Mouse (Mus musculus) embryonic fibroblast, embryonic 13.5 days (primary cell): ENCODE measurements at regions not wholly inside any gene's neighbourhood (a gene's known extent, or its start where the extent isn't known, plus 50 kb on each side); places are given as distances from the start of the nearest gene placed in this dataset.

Experiments used
- H3K27ac ChIP-seq: 2 replicates; pipeline ENCODE4 v1.5.1; 2012; ENCODE audit warnings: low read length, control low read depth, inconsistent platforms; ENCODE audit not compliant: insufficient read depth
- H3K4me1 ChIP-seq: 2 replicates; pipeline ENCODE4 v1.6.1; 2011; ENCODE audit warnings: low read length; ENCODE audit not compliant: control insufficient read depth, insufficient read depth
- H3K4me3 ChIP-seq: 2 replicates; pipeline ENCODE4 v1.5.1; 2011; ENCODE audit warnings: mild to moderate bottlenecking, control low read depth, low read length; ENCODE audit not compliant: insufficient read depth
- CTCF ChIP-seq: IDR thresholded peaks from 2 replicates; pipeline ENCODE4 v1.5.1; 2011; ENCODE audit warnings: mild to moderate bottlenecking, control low read depth, low read length, moderate library complexity, borderline replicate concordance; ENCODE audit not compliant: insufficient read depth
- POLR2A ChIP-seq: IDR thresholded peaks from 2 replicates; pipeline ENCODE4 v1.6.1; 2011; ENCODE audit warnings: low read depth, mild to moderate bottlenecking, control low read depth, low read length, moderate library complexity

DNA sequence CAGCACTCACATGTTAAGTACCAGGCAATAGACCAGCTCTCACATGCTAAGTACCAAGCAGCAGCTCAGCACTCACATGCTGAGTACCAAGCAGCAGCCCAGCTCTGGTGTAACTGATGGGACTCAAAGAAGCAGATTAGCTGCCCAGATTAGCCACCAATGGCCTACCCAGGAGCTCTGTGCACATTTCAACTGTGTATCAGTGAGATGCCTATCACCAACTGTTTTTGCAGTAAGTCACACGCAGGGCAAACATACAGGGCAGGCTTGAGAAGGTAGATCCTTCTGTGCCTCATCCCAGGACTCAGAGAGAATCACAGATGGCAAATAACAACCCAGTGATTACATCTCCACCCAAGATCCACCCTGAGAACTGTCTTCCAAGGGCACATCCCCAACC lies 190.7 kb downstream of the Ipo8 start:
- no peak for TF ChIP-seq POLR2A
- no peak for TF ChIP-seq CTCF
- Histone ChIP-seq H3K4me3 (no peak overlapping the region), H3K27ac (no peak overlapping the region), H3K4me1 (no peaks in the 10 kb centered on the region)

DNA sequence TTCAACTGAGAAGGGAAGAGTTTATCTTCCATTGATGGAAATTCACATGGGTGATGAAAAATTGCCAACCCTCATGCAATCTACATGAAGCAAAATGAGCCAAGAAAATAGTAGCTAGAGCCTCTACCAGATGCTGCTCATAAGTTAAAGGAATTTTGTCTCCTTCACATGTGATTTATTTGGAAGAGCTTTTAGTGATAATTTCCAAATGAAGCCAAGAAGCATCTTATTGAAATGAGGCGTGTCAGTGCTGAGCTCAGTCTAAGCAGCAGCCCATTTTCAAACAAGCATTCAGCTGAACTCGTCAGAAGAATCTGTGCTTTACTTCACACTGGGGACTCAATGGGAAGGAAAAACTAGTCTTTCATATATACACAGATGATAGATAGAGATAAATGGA lies 190.0 kb upstream of the Tmtc1 start:
- Histone ChIP-seq H3K4me1 (no peaks in the 10 kb centered on the region), H3K27ac (no peak overlapping the region), H3K4me3 (no peak overlapping the region)
- no peak for TF ChIP-seq CTCF
- no peak for TF ChIP-seq POLR2A

DNA sequence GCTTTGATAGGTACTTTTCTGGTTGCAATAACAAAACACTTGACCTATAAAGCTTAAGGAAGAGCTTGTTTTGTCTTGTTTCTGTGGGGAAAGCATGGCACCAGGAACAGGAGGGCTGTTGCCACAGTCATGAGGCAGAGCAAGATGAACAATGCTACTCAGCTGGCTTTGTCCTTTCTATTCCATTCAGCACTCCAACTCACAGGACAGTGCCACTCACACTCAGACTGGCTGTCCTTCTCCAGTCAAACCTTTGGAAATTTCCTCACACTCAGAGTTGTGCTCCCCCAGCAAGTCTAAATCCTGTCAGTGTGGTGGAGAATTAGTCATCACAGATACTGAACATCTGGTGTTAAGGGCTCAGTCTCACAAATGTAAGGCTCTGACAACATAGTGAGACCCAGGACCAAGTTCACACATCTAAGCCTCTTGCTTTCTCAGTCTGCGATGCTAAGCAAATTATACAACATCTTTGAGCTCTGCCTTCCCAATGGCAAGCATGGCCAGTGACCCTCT lies 183.0 kb upstream of the Tmtc1 start:
- TF ChIP-seq CTCF (no peak), POLR2A (no peak)
- H3K4me1 ChIP-seq: peaks cover 3% of the 10 kb centered on the region; the same call in 1 of the 2 replicates
- H3K4me3 ChIP-seq: no peak overlapping the region
- H3K27ac ChIP-seq: no peak overlapping the region

DNA sequence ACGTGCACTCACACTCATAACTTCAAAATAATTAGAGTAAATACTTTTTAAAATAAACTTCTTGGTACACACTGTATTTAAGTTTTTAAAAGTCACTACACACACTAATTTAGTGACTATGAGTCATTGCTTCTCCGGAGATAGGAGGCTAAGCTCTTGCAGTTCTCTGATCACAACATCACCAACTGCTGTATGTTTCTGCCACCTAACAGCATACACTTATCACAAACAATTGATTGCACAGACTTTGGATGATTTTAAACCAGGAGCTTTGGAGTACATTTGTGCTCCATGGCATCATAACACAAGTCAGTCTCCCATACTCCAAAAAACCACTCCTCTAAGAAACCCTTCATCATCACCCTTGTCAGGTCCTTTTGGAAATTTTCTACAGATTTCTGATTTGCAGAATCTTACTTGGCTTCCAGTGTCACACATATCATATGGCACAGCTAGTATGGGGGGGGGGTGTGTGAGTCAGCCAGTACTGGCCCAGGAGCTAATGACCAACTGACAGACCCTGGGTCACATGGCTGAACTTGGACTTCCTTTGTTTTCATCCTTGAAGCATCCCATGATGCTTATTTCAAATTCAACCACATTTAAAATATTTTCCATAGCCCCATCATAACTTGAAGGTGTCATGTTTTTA lies 179.1 kb upstream of the Tmtc1 start:
- Histone ChIP-seq H3K27ac (no peak overlapping the region), H3K4me1 (peaks cover 3% of the 10 kb centered on the region; the same call in 1 of the 2 replicates), H3K4me3 (no peak overlapping the region)
- TF ChIP-seq POLR2A (no peak), CTCF (no peak)

DNA sequence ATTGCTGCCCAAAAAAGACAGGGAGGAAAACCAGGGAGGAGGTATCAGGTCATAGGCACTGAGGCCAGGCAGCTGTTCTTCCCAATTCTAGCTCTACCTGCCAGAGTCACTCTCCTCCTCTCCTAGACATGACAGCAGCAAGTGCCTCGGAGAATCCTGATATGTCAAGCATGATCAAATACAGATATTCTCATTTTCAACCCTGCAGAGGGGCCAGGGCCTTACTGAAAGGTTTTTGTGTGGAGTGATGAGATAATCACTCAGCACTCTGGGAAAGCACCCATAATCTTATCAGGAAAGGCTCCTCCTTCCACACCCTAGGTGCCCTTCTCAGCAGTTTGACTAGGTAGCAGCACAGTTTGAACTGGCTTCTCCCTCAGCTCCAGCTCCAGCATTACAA lies 175.8 kb upstream of the Tmtc1 start:
- Histone ChIP-seq H3K4me1 (no peaks in the 10 kb centered on the region), H3K27ac (no peak overlapping the region), H3K4me3 (no peak overlapping the region)
- TF ChIP-seq CTCF: no peak
- TF ChIP-seq POLR2A: no peak

DNA sequence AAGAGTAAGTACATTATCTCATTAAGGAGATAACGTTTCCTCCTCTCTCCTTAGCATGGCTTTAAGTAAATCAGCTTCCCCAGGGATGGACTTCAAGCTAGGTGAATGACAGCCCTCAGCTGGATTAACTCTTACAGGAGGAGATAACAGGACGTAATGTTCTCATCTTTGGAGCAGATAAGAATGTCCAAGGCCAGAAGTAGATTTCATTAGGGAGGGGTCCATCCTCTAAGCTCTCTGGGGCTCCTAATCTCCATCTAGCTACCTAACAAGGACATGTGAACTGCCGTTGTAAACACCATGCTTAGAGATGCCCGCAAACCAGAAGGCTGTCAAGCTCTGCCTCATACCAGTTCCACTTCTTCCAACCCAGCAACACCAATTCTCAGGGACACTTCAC lies 171.7 kb upstream of the Tmtc1 start:
- Histone ChIP-seq H3K27ac (no peak overlapping the region), H3K4me1 (no peaks in the 10 kb centered on the region), H3K4me3 (no peak overlapping the region)
- TF ChIP-seq CTCF (no peak), POLR2A (no peak)

DNA sequence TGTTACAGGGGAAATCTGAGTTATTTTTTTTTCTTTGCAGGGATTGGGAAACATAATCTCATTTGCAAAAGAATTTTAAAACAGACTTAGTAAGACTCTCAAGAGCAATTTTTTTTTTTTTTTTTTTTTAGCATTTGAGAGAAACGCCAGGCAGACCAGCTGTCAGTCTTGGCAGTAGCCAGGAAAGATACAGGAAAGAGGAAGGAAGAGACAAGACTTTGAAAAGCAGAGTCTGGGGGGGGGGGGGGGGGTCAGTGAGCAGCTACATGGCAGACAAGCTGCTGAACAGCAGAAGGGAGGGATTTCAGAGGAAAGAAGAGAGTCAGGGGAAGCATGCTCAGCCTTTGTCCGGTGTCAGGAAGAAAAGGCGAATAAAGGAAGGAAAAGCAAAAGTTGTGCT lies 171.3 kb upstream of the Tmtc1 start:
- H3K4me1 ChIP-seq: no peaks in the 10 kb centered on the region
- no peak overlapping the region for H3K4me3 ChIP-seq
- H3K27ac ChIP-seq: no peak overlapping the region
- TF ChIP-seq CTCF (no peak), POLR2A (no peak)

DNA sequence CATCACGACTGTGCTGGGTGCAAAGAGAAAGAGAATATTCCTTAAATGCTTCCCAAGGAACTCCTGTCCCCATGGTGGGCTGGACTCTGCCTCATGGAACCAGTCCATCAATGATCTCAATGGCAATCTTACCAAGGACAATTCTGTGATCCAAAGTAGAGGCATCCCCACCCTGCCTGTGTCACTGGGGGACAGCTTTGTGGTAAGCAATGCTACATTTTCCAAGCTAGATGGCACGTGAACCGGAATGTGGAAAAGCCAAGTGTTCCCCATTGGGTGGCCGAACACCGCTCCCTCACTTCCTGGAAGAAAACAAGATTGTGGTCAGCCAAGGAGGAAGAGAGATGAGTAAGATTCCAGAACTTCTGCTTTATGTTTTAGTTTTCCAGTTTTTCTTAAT lies 164.7 kb upstream of the Tmtc1 start:
- TF ChIP-seq CTCF (no peak), POLR2A (no peak)
- Histone ChIP-seq H3K4me1 (no peaks in the 10 kb centered on the region), H3K27ac (no peak overlapping the region), H3K4me3 (no peak overlapping the region)

DNA sequence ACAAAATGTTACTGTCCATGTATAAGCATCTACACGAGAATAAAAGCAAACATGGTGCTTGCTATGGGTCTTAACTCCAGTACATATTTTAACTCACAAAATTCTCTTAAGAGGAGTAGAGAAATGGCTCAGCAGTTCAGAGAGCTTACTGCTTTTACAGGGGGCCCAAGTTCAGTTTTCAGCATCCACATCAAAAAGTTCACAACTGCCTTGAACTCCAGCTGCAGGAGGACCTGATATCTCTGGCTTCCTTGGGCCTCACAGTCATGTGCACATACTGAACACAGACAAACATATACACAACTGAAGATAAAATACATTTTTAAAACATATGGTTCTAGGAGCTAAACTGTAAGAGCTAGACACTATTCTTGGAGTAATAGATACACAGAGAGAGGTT lies 161.0 kb upstream of the Tmtc1 start:
- TF ChIP-seq CTCF (no peak), POLR2A (no peak)
- no peak overlapping the region for H3K4me3 ChIP-seq
- peaks cover 6% of the 10 kb centered on the region for H3K4me1 ChIP-seq
- no peak overlapping the region for H3K27ac ChIP-seq

DNA sequence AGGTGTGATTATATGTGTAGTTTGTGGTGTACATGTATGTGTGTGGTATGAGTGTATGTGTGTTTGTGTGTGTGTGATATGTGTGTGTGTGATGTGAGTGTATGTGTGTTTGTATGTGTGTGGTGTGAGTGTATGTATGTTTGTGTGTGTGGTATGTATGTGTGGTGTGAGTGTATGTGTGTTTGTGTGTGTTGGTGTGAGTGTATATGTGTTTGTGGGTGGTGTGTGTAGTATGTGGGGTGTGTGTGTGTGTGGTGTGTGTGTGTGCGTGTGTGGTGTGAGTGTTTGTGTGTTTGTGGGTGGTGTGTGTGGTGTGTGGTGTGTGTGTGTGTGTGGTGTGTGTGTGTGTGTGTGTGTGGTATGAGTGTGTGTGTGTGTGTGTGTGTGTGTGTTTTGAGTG lies 160.6 kb upstream of the Tmtc1 start:
- TF ChIP-seq POLR2A (no peak), CTCF (no peak)
- no peak overlapping the region for H3K4me3 ChIP-seq
- H3K4me1 ChIP-seq: peaks cover 6% of the 10 kb centered on the region
- H3K27ac ChIP-seq: no peak overlapping the region

DNA sequence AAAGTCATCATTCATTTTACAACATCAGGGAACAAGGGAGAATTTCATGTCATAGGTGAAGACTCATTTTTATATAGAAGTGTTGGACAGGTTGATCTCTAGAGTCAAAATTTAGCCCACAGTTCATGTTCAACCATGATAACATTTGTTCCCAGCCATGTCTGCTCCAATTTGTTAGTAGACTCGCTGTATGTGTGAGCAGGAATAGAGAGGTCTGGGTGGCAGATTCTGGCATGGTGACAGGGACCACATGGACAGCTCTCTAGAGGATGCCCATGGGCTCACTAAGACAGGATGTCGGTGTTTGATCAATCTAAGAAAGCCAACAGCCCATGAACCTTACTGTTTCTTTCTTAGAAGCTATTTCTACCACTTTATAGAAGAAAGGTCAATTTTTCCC lies 159.7 kb upstream of the Tmtc1 start:
- H3K4me1 ChIP-seq: peaks cover 6% of the 10 kb centered on the region
- no peak for TF ChIP-seq CTCF
- TF ChIP-seq POLR2A: no peak
- no peak overlapping the region for H3K27ac ChIP-seq
- H3K4me3 ChIP-seq: no peak overlapping the region
